Mouse (Mus musculus) frontal cortex, postnatal 25 days (tissue): Measurements from ENCODE around the gene Slc39a13.
"Not testable (repeated sequence)": the region's sequence is repeated elsewhere in the genome, so short reads cannot be mapped to it uniquely, and the experiment has no call there.

Source experiments
- DNase-seq, 2 experiments: peaks; one replicate each; pipeline ENCODE4 v3.0.0; 2022; ENCODE audit warnings: low spot score in 2 of 2

The Slc39a13 gene

GRCm38 (mm10) chr2:91026491-91026890 is 43.7 kb downstream of the Slc39a13 start:
- DNase-seq: no peak

- no peak for DNase-seq
Measured at GRCm38 (mm10) chr2:91025081-91025516, 45.1 kb downstream of the Slc39a13 start.

- no peak for DNase-seq
Measured at GRCm38 (mm10) chr2:91023956-91024355, 46.3 kb downstream of the Slc39a13 start.

GRCm38 (mm10) chr2:91023131-91023530 is 47.1 kb downstream of the Slc39a13 start:
- no peak for DNase-seq

GRCm38 (mm10) chr2:91022266-91022665 is 48.0 kb downstream of the Slc39a13 start:
- DNase-seq: not testable (repeated sequence)

GRCm38 (mm10) chr2:91019911-91020310 is 50.3 kb downstream of the Slc39a13 start:
- DNase-seq: no peak

GRCm38 (mm10) chr2:91018061-91018788 is 52.0 kb downstream of the Slc39a13 start:
- no peak for DNase-seq

GRCm38 (mm10) chr2:91015386-91015785 is 54.8 kb downstream of the Slc39a13 start:
- DNase-seq: no peak

GRCm38 (mm10) chr2:91013881-91014280 is 56.3 kb downstream of the Slc39a13 start:
- DNase-seq: no peak
